Mouse (Mus musculus) forebrain, embryonic 16.5 days (tissue): ENCODE data around the gene AW549877. TPM values are rescaled to one million over a fixed set of nuclear protein-coding genes. Genes with fewer than 3 reads are reported as not detected.

Experiments used
- ATAC-seq: fragments of 200-750 bp; cut with Nextera tagmentation; 2 replicates; pipeline ENCODE4 v1.8.0; 2017; ENCODE audit warnings: mild to moderate bottlenecking, moderate library complexity
- H3K27ac ChIP-seq: fragments of 300-500 bp; sonication (generic); 2 replicates; pipeline ENCODE4 v1.5.1; 2014; ENCODE audit warnings: low read length, control low read depth
- H3K27me3 ChIP-seq: fragments of 300-500 bp; sonication (generic); replicated peaks from 2 replicates; pipeline ENCODE4 v1.6.1; 2014; ENCODE audit warnings: low read length; ENCODE audit not compliant: control insufficient read depth, insufficient read depth
- H3K36me3 ChIP-seq: fragments of 300-500 bp; sonication (generic); 2 replicates; pipeline ENCODE4 v1.6.1; 2014; ENCODE audit not compliant: control insufficient read depth, insufficient read depth
- H3K4me1 ChIP-seq: fragments of 300-500 bp; sonication (generic); replicated peaks from 2 replicates; pipeline ENCODE4 v1.6.1; 2014; ENCODE audit warnings: low read length; ENCODE audit not compliant: control insufficient read depth, insufficient read depth
- H3K4me2 ChIP-seq: fragments of 300-500 bp; sonication (generic); 2 replicates; pipeline ENCODE4 v1.6.1; 2014; ENCODE audit warnings: mild to moderate bottlenecking, low read length, control low read depth
- H3K4me3 ChIP-seq: fragments of 300-500 bp; sonication (generic); replicated peaks from 2 replicates; pipeline ENCODE4 v1.5.1; 2014; ENCODE audit warnings: mild to moderate bottlenecking, low read length, control low read depth
- H3K9ac ChIP-seq: fragments of 300-500 bp; sonication (generic); replicated peaks from 2 replicates; pipeline ENCODE4 v1.6.1; 2014; ENCODE audit warnings: low read depth, low read length, control low read depth
- H3K9me3 ChIP-seq: fragments of 300-500 bp; sonication (generic); 2 replicates; pipeline ENCODE4 v1.6.1; 2016; ENCODE audit warnings: low read length; ENCODE audit not compliant: control insufficient read depth
- WGBS: fragments of 180-500 bp; shearing (Covaris S2); extraction: QIAGEN DNeasy Blood & Tissue Kit; methylation state at CpG from one replicate; pipeline ENCODE4 v1.1.7; 2014; 5-methylcytosine and 5-hydroxymethylcytosine counted together
- polyA plus RNA-seq: library from polyadenylated mRNA; unstranded; fragments of >200 nt; fragmentation: Nextera tagmentation; extraction: Ambion mirVana; gene quantifications from 2 replicates; pipeline ENCODE4 v1.2.1, GENCODE M21; 2015

AW549877 gene
- polyA plus RNA-seq, 1 experiment from 2014 or later = 34.6 TPM

GRCm38 (mm10) chr15:3969743-3970142 is 25.8 kb downstream of the AW549877 start:
- Histone ChIP-seq H3K4me2 (no peak overlapping the region), H3K36me3 (no peaks in the 10 kb centered on the region), H3K9ac (no peak overlapping the region), H3K27me3 (no peaks in the 10 kb centered on the region), H3K27ac (no peak overlapping the region), H3K4me3 (no peak overlapping the region), H3K4me1 (no peaks in the 10 kb centered on the region), H3K9me3 (no peaks in the 10 kb centered on the region)
- 93% methylated on average over 14 of the region's 14 CpGs for WGBS
- ATAC-seq = no peak

GRCm38 (mm10) chr15:3962251-3962650 is 33.3 kb downstream of the AW549877 start:
- Histone ChIP-seq H3K27ac (no peak overlapping the region), H3K4me2 (no peak overlapping the region), H3K27me3 (no peaks in the 10 kb centered on the region), H3K4me3 (no peak overlapping the region), H3K4me1 (no peaks in the 10 kb centered on the region), H3K9me3 (no peaks in the 10 kb centered on the region), H3K36me3 (no peaks in the 10 kb centered on the region), H3K9ac (no peak overlapping the region)
- no peak for ATAC-seq
- WGBS = 83% methylated on average over 8 of the region's 8 CpGs

- H3K9me3 ChIP-seq = no peaks in the 10 kb centered on the region
- H3K9ac ChIP-seq = no peak overlapping the region
- H3K4me3 ChIP-seq = no peak overlapping the region
- H3K27ac ChIP-seq = no peak overlapping the region
- H3K4me1 ChIP-seq = no peaks in the 10 kb centered on the region
- H3K27me3 ChIP-seq = no peaks in the 10 kb centered on the region
- WGBS = 48% methylated on average over 1 of the region's 1 CpGs
- H3K36me3 ChIP-seq = no peaks in the 10 kb centered on the region
- no peak for ATAC-seq
- H3K4me2 ChIP-seq = no peak overlapping the region
Observed at GRCm38 (mm10) chr15:3960094-3960493, 35.5 kb downstream of the AW549877 start.

GRCm38 (mm10) chr15:3957982-3958381 is 37.6 kb downstream of the AW549877 start:
- no peak overlapping the region for H3K9ac ChIP-seq
- WGBS = 18% methylated on average over 4 of the region's 4 CpGs
- H3K36me3 ChIP-seq = no peaks in the 10 kb centered on the region
- no peaks in the 10 kb centered on the region for H3K27me3 ChIP-seq
- H3K4me3 ChIP-seq = no peak overlapping the region
- no peak overlapping the region for H3K27ac ChIP-seq
- H3K4me2 ChIP-seq = no peak overlapping the region
- no peaks in the 10 kb centered on the region for H3K4me1 ChIP-seq
- no peaks in the 10 kb centered on the region for H3K9me3 ChIP-seq
- ATAC-seq = no peak; the same call in 1 of the 2 replicates

- no peak overlapping the region for H3K4me3 ChIP-seq
- ATAC-seq = peak; percentile 40; the same call in 1 of the 2 replicates
- no peak overlapping the region for H3K4me2 ChIP-seq
- H3K27me3 ChIP-seq = no peaks in the 10 kb centered on the region
- H3K9ac ChIP-seq = no peak overlapping the region
- H3K4me1 ChIP-seq = no peaks in the 10 kb centered on the region
- H3K9me3 ChIP-seq = no peaks in the 10 kb centered on the region
- no peak overlapping the region for H3K27ac ChIP-seq
- 40% methylated on average over 2 of the region's 2 CpGs for WGBS
- H3K36me3 ChIP-seq = no peaks in the 10 kb centered on the region
Observed at GRCm38 (mm10) chr15:3954971-3955370, 40.6 kb downstream of the AW549877 start.

GRCm38 (mm10) chr15:3938132-3938531 is 57.4 kb downstream of the AW549877 start:
- H3K36me3 ChIP-seq = no peaks in the 10 kb centered on the region
- no peaks in the 10 kb centered on the region for H3K27me3 ChIP-seq
- WGBS = 85% methylated on average over 2 of the region's 2 CpGs
- ATAC-seq = no peak
- no peak overlapping the region for H3K27ac ChIP-seq
- H3K4me3 ChIP-seq = no peak overlapping the region
- no peaks in the 10 kb centered on the region for H3K4me1 ChIP-seq
- H3K9me3 ChIP-seq = no peaks in the 10 kb centered on the region
- no peak overlapping the region for H3K9ac ChIP-seq
- no peak overlapping the region for H3K4me2 ChIP-seq

- no peak overlapping the region for H3K27ac ChIP-seq
- no peaks in the 10 kb centered on the region for H3K36me3 ChIP-seq
- 85% methylated on average over 3 of the region's 3 CpGs for WGBS
- no peaks in the 10 kb centered on the region for H3K27me3 ChIP-seq
- no peak for ATAC-seq
- no peak overlapping the region for H3K9ac ChIP-seq
- no peak overlapping the region for H3K4me3 ChIP-seq
- H3K4me1 ChIP-seq = no peaks in the 10 kb centered on the region
- no peaks in the 10 kb centered on the region for H3K9me3 ChIP-seq
- no peak overlapping the region for H3K4me2 ChIP-seq
Observed at GRCm38 (mm10) chr15:3936056-3936455, 59.5 kb downstream of the AW549877 start.

- H3K9ac ChIP-seq = no peak overlapping the region
- H3K4me2 ChIP-seq = no peak overlapping the region
- no peaks in the 10 kb centered on the region for H3K9me3 ChIP-seq
- no peak overlapping the region for H3K4me3 ChIP-seq
- no peaks in the 10 kb centered on the region for H3K4me1 ChIP-seq
- no peak overlapping the region for H3K27ac ChIP-seq
- no peaks in the 10 kb centered on the region for H3K27me3 ChIP-seq
- 91% methylated on average over 4 of the region's 4 CpGs for WGBS
- ATAC-seq = no peak
- H3K36me3 ChIP-seq = no peaks in the 10 kb centered on the region
Observed at GRCm38 (mm10) chr15:3933466-3933865, 62.1 kb downstream of the AW549877 start.
